Mouse (Mus musculus) 3134 (cell line): ENCODE measurements around the gene Gm21866.
"Not testable (repeated sequence)": the region's sequence is repeated elsewhere in the genome, so short reads cannot be mapped to it uniquely, and the experiment has no call there.

Experiments
- DNase-seq: peaks from one replicate; pipeline ENCODE4 v3.0.0-alpha.2; 2011; ENCODE audit warnings: low spot score; ENCODE audit not compliant: insufficient read length; ENCODE audit errors: extremely low read depth

The Gm21866 gene

DNA sequence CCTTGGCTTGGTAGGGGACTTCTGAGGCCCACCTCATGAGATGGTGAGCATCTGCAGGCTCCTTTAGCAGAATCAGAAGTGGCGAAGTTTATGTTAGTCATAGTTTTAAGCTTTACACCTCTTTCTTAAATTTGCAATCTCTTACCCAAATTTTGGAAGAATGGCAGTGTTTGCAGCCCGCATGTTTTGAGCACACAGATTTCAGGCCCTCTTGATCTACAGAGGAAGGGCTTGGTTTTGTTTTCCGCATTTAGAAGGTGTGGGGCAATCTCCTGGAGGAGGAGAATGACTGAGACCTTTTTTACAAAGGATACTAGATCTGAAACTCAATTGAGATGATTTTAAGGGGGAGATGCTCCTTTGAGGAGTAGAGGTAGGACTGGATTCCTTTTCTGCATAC is at the start of gene Gm21866:
TSS of gene Gm21866 (minus strand) at position 101 of the 400 bp plus-strand sequence.
- DNase-seq = not testable (repeated sequence)

DNA sequence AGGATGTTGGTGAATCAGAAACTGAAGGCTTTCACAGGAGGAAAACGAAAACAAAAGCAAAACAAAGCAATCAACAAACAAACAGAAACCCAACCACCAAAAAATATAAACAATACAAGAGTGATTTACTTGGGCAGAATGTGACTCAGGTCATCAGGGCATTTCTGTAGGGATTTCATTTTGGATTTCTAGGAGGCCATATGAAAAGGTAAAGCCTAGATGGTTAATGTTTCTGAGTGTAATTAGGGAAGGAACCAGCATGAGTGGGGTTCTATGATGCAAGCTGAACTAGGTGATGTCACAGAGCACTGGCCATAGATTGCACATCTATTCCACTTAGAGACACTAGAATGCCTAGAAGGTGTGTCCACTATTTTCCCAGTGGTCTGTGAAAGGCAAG is 28.3 kb upstream of the Gm21866 start, which contains the start of gene Gm20773:
TSS of gene Gm20773 (plus strand) at position 301 of the 400 bp plus-strand sequence.
- not testable (repeated sequence) for DNase-seq
